Mouse (Mus musculus) T-helper 1 cell (primary cell): ENCODE data around the gene Gm6676.
"Not testable (repeated sequence)": the region's sequence is repeated elsewhere in the genome, so short reads cannot be mapped to it uniquely, and the experiment has no call there.

Experiments
- in situ Hi-C: fragments of 300-600 bp; cut with MboI, MseI; formaldehyde crosslinking; loops from one replicate; pipeline ENCODE4 v1.15.1; 2025; ENCODE audit warnings: high pct_unique_total_duplicates

Gm6676 gene

GRCm38 (mm10) chr14:7125312-7125711, at the start of gene Gm6676:
Gene Gm6676, minus strand, starts transcription at chr14:7125412.
- in situ Hi-C loops, result loop anchor here (10.0 kb wide), 1 partner anchor 69 kb away; the partner anchor contains the start of gene Gm16434

DNA sequence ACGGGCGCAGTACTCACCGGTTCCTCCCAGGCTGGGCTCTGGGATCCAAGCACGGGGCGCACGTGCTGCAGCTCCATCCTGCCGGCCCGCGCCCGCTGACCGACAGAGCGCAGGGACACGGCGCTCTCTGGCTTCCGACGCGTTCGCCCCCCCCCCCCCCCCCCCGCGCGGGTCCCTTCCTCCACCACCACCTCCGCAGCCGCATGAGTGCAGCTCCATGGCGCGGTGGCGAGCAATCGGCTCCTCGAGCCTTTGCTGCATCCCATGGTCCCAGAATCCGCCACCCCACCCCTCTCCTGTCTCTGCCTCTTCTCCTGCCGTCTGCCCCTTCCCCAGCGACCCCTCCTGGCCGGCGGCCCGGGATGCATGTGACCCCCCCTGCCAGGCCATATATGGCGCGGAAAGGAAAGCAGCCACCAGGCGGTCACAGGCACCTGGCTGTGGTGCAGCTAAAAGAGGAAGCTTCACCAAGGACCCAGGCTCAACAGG, 49.3 kb upstream of the Gm6676 start, which contains the start of gene Gm3512:
Gene Gm3512 (minus strand): TSS at position 51 of the 489 bp plus-strand sequence.
- in situ Hi-C loops, result not testable (repeated sequence)

DNA sequence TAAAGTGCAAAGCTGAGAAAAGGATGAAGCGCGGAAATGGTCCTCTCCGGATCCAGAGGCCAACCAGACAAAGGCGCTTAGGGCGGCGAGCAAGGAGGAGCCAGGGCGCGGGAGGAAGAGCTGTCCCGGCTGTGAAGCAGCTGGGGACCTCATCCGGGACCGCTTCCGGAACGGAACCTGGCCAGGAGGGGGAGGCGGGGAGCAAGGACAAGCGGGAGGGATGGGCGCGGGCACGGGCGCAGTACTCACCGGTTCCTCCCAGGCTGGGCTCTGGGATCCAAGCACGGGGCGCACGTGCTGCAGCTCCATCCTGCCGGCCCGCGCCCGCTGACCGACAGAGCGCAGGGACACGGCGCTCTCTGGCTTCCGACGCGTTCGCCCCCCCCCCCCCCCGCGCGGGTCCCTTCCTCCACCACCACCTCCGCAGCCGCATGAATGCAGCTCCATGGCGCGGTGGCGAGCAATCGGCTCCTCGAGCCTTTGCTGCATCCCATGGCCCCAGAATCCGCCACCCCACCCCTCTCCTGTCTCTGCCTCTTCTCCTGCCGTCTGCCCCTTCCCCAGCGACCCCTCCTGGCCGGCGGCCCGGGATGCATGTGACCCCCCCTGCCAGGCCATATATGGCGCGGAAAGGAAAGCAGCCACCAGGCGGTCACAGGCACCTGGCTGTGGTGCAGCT, 19.9 kb downstream of the Gm6676 start:
- in situ Hi-C loops, result loop anchor here (25.0 kb wide), 2 partner anchors 207 to 657 kb away; partner anchors contain the start of gene Gm3739

GRCm38 (mm10) chr14:7100521-7100920, 24.7 kb downstream of the Gm6676 start, which contains the start of gene Gm3696:
Gene Gm3696, minus strand, starts transcription at chr14:7100621.
- in situ Hi-C loops, result loop anchor here (25.0 kb wide), 2 partner anchors 212 to 662 kb away; partner anchors contain the start of gene Gm3739
